Mouse (Mus musculus): ENCODE results near the gene Creb3l2. TPM values are rescaled to one million over a fixed set of nuclear protein-coding genes. Genes with fewer than 3 reads are reported as not detected.
"Not testable (repeated sequence)": the region's sequence is repeated elsewhere in the genome, so short reads cannot be mapped to it uniquely, and the experiment has no call there.

The Creb3l2 gene
- polyA plus RNA-seq, 1 experiment from 2014 or later: 3.0 TPM

- H3K36me3 ChIP-seq (replicated peaks): no peaks in the 10 kb centered on the region
- no peak for ATAC-seq (ENCODE audit: insufficient read depth)
- 48% methylated on average over 4 of the region's 4 CpGs for WGBS (ENCODE audit: insufficient replicate concordance)
Observed at GRCm38 (mm10) chr6:37396127-37396526, 45.8 kb downstream of the Creb3l2 start.

GRCm38 (mm10) chr6:37393263-37393662 lies 48.7 kb downstream of the Creb3l2 start:
- 59% methylated on average over 6 of the region's 6 CpGs for WGBS (ENCODE audit: insufficient replicate concordance)
- Histone ChIP-seq H3K27me3 (no peaks in the 10 kb centered on the region), H3K4me3 (replicated peaks) (no peak overlapping the region), H3K4me2 (no peak overlapping the region), H3K9ac (no peak overlapping the region), H3K4me1 (replicated peaks) (peaks cover 16% of the 10 kb centered on the region; the same call in 1 of the 2 replicates), H3K27ac (replicated peaks) (no peak overlapping the region), H3K9me3 (replicated peaks) (no peaks in the 10 kb centered on the region), H3K36me3 (replicated peaks) (no peaks in the 10 kb centered on the region)
- ATAC-seq (ENCODE audit: insufficient read depth): no peak

More at GRCm38 (mm10) chr6:37396127-37396526, 45.8 kb downstream of the Creb3l2 start:
- H3K27me3 ChIP-seq: no peaks in the 10 kb centered on the region
- no peak overlapping the region for H3K27ac ChIP-seq (replicated peaks)
- H3K4me1 ChIP-seq (replicated peaks): peaks cover 43% of the 10 kb centered on the region
- no peaks in the 10 kb centered on the region for H3K9me3 ChIP-seq (replicated peaks)
- no peak overlapping the region for H3K4me2 ChIP-seq
- no peak overlapping the region for H3K4me3 ChIP-seq (replicated peaks)
- H3K9ac ChIP-seq: no peak overlapping the region

DNA sequence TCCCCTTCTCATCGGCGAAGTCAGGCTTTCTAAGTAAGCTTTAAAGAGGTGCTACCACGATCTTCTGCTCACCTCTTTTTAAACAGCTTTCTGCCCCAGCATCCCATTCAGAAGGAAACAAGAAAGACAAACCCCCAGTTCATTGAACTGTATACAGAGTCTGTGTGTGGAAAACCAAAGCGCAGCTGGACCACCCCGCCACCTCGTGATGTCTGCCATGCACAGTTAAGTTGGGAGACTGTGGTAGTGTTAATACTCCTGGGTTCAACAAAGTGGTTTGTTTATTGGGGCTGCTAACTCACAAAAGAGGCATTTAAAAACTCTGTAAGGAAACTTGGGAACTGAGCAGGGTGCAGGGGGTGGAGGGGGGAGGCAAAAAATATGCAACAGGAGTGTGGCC lies 49.7 kb downstream of the Creb3l2 start:
- peaks cover 14% of the 10 kb centered on the region; the same call in 1 of the 2 replicates for H3K4me1 ChIP-seq (replicated peaks)
- H3K27ac ChIP-seq (replicated peaks): no peak overlapping the region
- H3K9ac ChIP-seq: no peak overlapping the region
- no peak overlapping the region for H3K4me3 ChIP-seq (replicated peaks)
- no peak overlapping the region for H3K4me2 ChIP-seq
- no peaks in the 10 kb centered on the region for H3K36me3 ChIP-seq (replicated peaks)
- H3K27me3 ChIP-seq: no peaks in the 10 kb centered on the region
- 77% methylated on average over 6 of the region's 6 CpGs for WGBS (ENCODE audit: insufficient replicate concordance)
- no peak for ATAC-seq (ENCODE audit: insufficient read depth)
- H3K9me3 ChIP-seq (replicated peaks): no peaks in the 10 kb centered on the region

DNA sequence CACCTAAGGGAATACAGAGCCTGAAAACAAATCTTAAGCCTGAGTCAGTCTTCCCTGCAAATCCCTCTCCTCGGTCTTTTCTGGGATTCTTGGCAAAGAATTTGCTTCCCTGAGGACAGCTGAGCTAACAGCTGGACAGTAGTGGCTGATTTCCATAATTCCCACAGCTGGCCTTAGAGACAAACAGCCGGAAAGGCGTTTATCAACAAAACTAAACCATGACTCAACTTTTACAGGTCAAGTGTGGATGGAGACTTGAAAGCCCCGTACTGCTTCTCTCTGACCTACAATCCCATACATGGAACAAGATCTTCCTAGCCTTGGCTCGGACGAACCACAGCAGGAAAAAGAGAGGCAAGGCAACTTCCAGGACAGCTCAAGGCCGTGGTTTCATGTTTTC lies 50.6 kb downstream of the Creb3l2 start:
- Histone ChIP-seq H3K36me3 (replicated peaks) (no peaks in the 10 kb centered on the region), H3K4me3 (replicated peaks) (no peak overlapping the region), H3K9me3 (replicated peaks) (no peaks in the 10 kb centered on the region), H3K27ac (replicated peaks) (no peak overlapping the region), H3K4me2 (no peak overlapping the region), H3K27me3 (no peaks in the 10 kb centered on the region), H3K9ac (no peak overlapping the region), H3K4me1 (replicated peaks) (peaks cover 10% of the 10 kb centered on the region; the same call in 1 of the 2 replicates)
- ATAC-seq (ENCODE audit: insufficient read depth): peak; percentile 34; the same call in 1 of the 2 replicates
- 58% methylated on average over 7 of the region's 7 CpGs for WGBS (ENCODE audit: insufficient replicate concordance)

DNA sequence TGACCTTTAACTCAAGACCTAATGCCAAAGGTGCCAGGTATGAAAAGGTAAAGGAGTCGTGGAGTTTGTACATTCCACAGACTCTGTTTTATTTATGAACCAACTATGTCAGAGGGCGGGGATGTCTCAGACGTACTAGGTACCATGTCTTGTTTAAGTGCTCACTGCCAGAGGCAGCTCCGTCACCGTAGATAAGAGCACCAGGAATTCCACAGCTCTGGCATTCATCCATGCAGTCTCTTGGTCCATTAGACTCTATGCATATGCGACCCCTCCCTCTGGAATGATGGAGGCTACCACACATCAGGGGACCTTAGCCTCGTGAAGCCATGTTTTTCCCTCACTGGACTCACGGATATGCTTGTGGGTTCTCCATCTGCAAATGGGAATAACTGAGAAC lies 53.0 kb downstream of the Creb3l2 start:
- no peak overlapping the region for H3K27ac ChIP-seq (replicated peaks)
- 61% methylated on average over 8 of the region's 8 CpGs for WGBS (ENCODE audit: insufficient replicate concordance)
- H3K9me3 ChIP-seq (replicated peaks): no peaks in the 10 kb centered on the region
- H3K27me3 ChIP-seq: no peaks in the 10 kb centered on the region
- no peak for ATAC-seq (ENCODE audit: insufficient read depth)
- no peak overlapping the region for H3K4me2 ChIP-seq
- H3K36me3 ChIP-seq (replicated peaks): no peaks in the 10 kb centered on the region
- no peak overlapping the region for H3K4me3 ChIP-seq (replicated peaks)
- no peak overlapping the region for H3K9ac ChIP-seq
- H3K4me1 ChIP-seq (replicated peaks): no peaks in the 10 kb centered on the region

- Histone ChIP-seq H3K4me2 (no peak overlapping the region), H3K4me1 (replicated peaks) (no peaks in the 10 kb centered on the region), H3K27ac (replicated peaks) (no peak overlapping the region), H3K36me3 (replicated peaks) (no peaks in the 10 kb centered on the region), H3K9ac (no peak overlapping the region), H3K27me3 (no peaks in the 10 kb centered on the region), H3K4me3 (replicated peaks) (no peak overlapping the region), H3K9me3 (replicated peaks) (no peaks in the 10 kb centered on the region)
- 44% methylated on average over 6 of the region's 6 CpGs for WGBS (ENCODE audit: insufficient replicate concordance)
- ATAC-seq (ENCODE audit: insufficient read depth): no peak
Observed at GRCm38 (mm10) chr6:37388501-37388900, 53.4 kb downstream of the Creb3l2 start.

- Histone ChIP-seq H3K9me3 (replicated peaks) (no peaks in the 10 kb centered on the region), H3K4me3 (replicated peaks) (no peak overlapping the region), H3K4me2 (no peak overlapping the region), H3K27ac (replicated peaks) (no peak overlapping the region), H3K4me1 (replicated peaks) (no peaks in the 10 kb centered on the region), H3K27me3 (no peaks in the 10 kb centered on the region), H3K9ac (no peak overlapping the region), H3K36me3 (replicated peaks) (no peaks in the 10 kb centered on the region)
- ATAC-seq (ENCODE audit: insufficient read depth): no peak
- WGBS (ENCODE audit: insufficient replicate concordance): 53% methylated on average over 4 of the region's 4 CpGs
Observed at GRCm38 (mm10) chr6:37387281-37387680, 54.7 kb downstream of the Creb3l2 start.

DNA sequence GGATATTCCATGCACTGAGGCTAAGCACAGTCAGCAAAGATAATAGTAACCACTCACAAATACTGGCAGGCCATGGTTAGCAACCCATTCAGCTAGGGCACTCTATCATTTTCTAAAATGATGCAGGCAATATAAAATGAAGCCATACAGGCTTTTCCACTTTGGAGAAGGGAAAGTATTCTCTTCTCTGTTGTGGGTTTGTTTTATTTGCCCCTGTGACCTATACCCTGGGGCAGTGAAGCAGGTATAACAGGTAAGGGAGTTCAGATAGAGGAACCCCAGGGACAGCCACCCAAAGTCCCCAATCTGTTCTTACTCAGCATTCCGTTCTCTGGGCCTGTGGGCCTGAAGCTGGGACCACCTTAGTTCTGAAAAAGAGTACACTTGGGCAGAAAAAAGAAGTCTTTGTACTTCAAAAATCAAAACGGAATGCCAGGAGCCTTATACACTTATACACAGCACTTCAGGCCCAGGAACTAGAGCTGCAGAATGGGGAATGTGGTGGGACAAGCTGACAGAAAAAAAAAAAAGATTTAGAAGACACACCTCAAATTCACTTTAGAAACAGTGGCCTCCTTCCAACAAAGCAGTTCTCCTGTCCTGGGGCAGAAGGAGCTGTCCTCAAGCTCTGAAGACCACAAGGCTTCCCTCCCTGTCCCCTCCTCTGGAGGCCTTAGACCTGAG lies 56.2 kb downstream of the Creb3l2 start:
- H3K27me3 ChIP-seq: no peaks in the 10 kb centered on the region
- H3K4me2 ChIP-seq: no peak overlapping the region
- ATAC-seq (ENCODE audit: insufficient read depth): no peak
- 60% methylated on average over 2 of the region's 2 CpGs for WGBS (ENCODE audit: insufficient replicate concordance)
- H3K9ac ChIP-seq: no peak overlapping the region
- no peaks in the 10 kb centered on the region for H3K36me3 ChIP-seq (replicated peaks)
- no peaks in the 10 kb centered on the region for H3K4me1 ChIP-seq (replicated peaks)
- H3K9me3 ChIP-seq (replicated peaks): no peaks in the 10 kb centered on the region
- no peak overlapping the region for H3K27ac ChIP-seq (replicated peaks)
- no peak overlapping the region for H3K4me3 ChIP-seq (replicated peaks)

DNA sequence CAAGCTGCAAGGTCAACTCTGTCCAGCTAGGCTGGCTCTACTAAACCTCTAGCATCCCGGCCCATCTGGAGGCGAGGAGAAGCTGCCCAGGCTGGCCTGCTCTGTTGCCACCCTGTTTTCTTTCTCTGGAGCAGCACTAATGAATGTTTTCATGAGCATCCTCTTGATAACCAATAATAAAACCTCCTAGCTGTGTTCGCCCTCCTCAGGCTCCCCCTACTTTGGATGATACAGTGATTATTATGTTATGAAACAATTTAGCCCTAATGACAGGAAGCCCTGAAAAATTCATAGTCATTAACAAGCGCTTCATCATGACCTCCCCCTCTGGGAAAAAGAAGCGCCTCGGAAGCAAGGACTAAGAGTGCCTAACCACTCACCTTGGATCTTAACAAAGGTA lies 59.2 kb downstream of the Creb3l2 start:
- whole genome bisulfite sequencing (ENCODE audit: insufficient replicate concordance): 66% methylated on average over 6 of the region's 6 CpGs
- no peaks in the 10 kb centered on the region for H3K36me3 ChIP-seq (replicated peaks)
- H3K4me3 ChIP-seq (replicated peaks): no peak overlapping the region
- H3K9me3 ChIP-seq (replicated peaks): no peaks in the 10 kb centered on the region
- H3K9ac ChIP-seq: no peak overlapping the region
- H3K4me1 ChIP-seq (replicated peaks): no peaks in the 10 kb centered on the region
- H3K27ac ChIP-seq (replicated peaks): no peak overlapping the region
- H3K27me3 ChIP-seq: no peaks in the 10 kb centered on the region
- no peak for ATAC-seq (ENCODE audit: insufficient read depth)
- H3K4me2 ChIP-seq: no peak overlapping the region

- Histone ChIP-seq H3K27ac (replicated peaks) (no peak overlapping the region), H3K9ac (no peak overlapping the region), H3K27me3 (no peaks in the 10 kb centered on the region), H3K9me3 (replicated peaks) (no peaks in the 10 kb centered on the region), H3K4me2 (no peak overlapping the region), H3K4me3 (replicated peaks) (no peak overlapping the region), H3K4me1 (replicated peaks) (no peaks in the 10 kb centered on the region), H3K36me3 (replicated peaks) (no peaks in the 10 kb centered on the region)
- 65% methylated on average over 12 of the region's 12 CpGs for WGBS (ENCODE audit: insufficient replicate concordance)
- no peak for ATAC-seq (ENCODE audit: insufficient read depth)
Observed at GRCm38 (mm10) chr6:37377836-37378580, 63.9 kb downstream of the Creb3l2 start.

GRCm38 (mm10) chr6:37377387-37377786 lies 64.6 kb downstream of the Creb3l2 start:
- H3K9ac ChIP-seq; H3K36me3 ChIP-seq (replicated peaks); H3K9me3 ChIP-seq (replicated peaks); H3K4me3 ChIP-seq (replicated peaks); H3K27ac ChIP-seq (replicated peaks); H3K4me2 ChIP-seq; H3K4me1 ChIP-seq (replicated peaks); ATAC-seq (ENCODE audit: insufficient read depth); H3K27me3 ChIP-seq: not testable (repeated sequence)
- WGBS (ENCODE audit: insufficient replicate concordance): 69% methylated on average over 3 of the region's 3 CpGs

Data from liver, embryonic 15.5 days (tissue).